Mouse (Mus musculus): ENCODE results near the gene Hira. TPM values are rescaled to one million over a fixed set of nuclear protein-coding genes. Genes with fewer than 3 reads are reported as not detected.
A peak's percentile ranks its signal among the peaks of the same experiment; 100 is the strongest.
"Not testable (repeated sequence)": the region's sequence is repeated elsewhere in the genome, so short reads cannot be mapped to it uniquely, and the experiment has no call there.

The Hira gene
- polyA plus RNA-seq, 1 experiment from 2014 or later = 21.3 TPM

DNA sequence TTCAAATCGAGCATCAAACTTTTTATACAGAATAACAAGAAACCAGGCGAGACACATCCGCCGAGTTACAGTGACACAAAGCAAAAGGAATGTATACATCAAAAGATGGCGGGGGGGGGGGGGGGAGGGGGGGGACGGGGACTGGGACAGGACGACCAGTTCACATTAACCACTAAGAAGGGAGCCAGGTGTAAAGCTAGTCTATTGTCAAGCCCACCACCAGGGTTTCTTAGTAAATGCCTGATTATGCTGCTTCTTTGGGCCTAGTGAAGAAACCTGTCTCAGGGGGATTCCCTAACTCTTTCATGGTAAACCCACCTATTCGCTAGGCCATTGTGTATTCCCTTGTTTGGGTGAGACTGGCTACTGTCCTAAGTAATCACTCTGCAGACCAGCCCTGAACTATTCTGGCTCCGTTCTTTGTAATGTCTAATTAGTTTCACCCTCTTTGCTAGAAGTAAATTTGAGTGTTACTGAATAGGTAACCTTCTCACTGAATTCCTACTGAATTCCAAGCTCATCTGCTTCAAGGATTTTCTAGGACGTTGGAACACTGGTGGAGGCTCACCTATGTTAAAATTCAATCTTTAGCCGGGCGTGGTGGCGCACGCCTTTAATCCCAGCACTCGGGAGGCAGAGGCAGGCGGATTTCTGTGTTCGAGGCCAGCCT lies 27.2 kb upstream of the Hira start:
- DNase-seq (ENCODE audit: low spot score); ATAC-seq (ENCODE audit: low FRiP score): not testable (repeated sequence)

GRCm38 (mm10) chr16:18858551-18858950 lies 18.3 kb upstream of the Hira start:
- no peak overlapping the region for H3K4me2 ChIP-seq (replicated peaks)
- peak; percentile 14; the same call in 1 of the 2 replicates for ATAC-seq (ENCODE audit: low FRiP score)
- H3K4me1 ChIP-seq (replicated peaks; ENCODE audit: control insufficient read depth, insufficient read depth, low read length) = no peaks in the 10 kb centered on the region
- H3K27me3 ChIP-seq (ENCODE audit: control insufficient read depth, insufficient read depth, low read length) = no peaks in the 10 kb centered on the region
- no peak overlapping the region for H3K27ac ChIP-seq
- H3K9me3 ChIP-seq (ENCODE audit: control insufficient read depth, low read length) = no peaks in the 10 kb centered on the region
- H3K4me3 ChIP-seq (replicated peaks; ENCODE audit: low read length) = no peak overlapping the region
- H3K9ac ChIP-seq = no peak overlapping the region
- peak; percentile 69 for DNase-seq (ENCODE audit: low spot score)
- H3K36me3 ChIP-seq (replicated peaks; ENCODE audit: control insufficient read depth, insufficient read depth) = no peaks in the 10 kb centered on the region

More for the DNA sequence above, 27.2 kb upstream of the Hira start:
- H3K4me2 ChIP-seq (replicated peaks); H3K4me1 ChIP-seq (replicated peaks; ENCODE audit: control insufficient read depth, insufficient read depth, low read length); H3K27me3 ChIP-seq (ENCODE audit: control insufficient read depth, insufficient read depth, low read length); H3K9ac ChIP-seq; H3K27ac ChIP-seq; H3K36me3 ChIP-seq (replicated peaks; ENCODE audit: control insufficient read depth, insufficient read depth); H3K9me3 ChIP-seq (ENCODE audit: control insufficient read depth, low read length); H3K4me3 ChIP-seq (replicated peaks; ENCODE audit: low read length): not testable (repeated sequence)
- 94% methylated on average over 14 of the region's 17 CpGs for WGBS

- Histone ChIP-seq H3K4me2 (replicated peaks) (no peak overlapping the region), H3K4me3 (replicated peaks; ENCODE audit: low read length) (no peak overlapping the region), H3K4me1 (replicated peaks; ENCODE audit: control insufficient read depth, insufficient read depth, low read length) (no peaks in the 10 kb centered on the region), H3K27me3 (ENCODE audit: control insufficient read depth, insufficient read depth, low read length) (no peaks in the 10 kb centered on the region), H3K9ac (no peak overlapping the region), H3K27ac (no peak overlapping the region), H3K9me3 (ENCODE audit: control insufficient read depth, low read length) (no peaks in the 10 kb centered on the region), H3K36me3 (replicated peaks; ENCODE audit: control insufficient read depth, insufficient read depth) (no peaks in the 10 kb centered on the region)
- DNase-seq (ENCODE audit: low spot score) (no peak), ATAC-seq (ENCODE audit: low FRiP score) (no peak)
- 78% methylated on average over 1 of the region's 1 CpGs for WGBS
These were observed 16.7 kb upstream of the Hira start for GRCm38 (mm10) chr16:18860186-18860585.

DNA sequence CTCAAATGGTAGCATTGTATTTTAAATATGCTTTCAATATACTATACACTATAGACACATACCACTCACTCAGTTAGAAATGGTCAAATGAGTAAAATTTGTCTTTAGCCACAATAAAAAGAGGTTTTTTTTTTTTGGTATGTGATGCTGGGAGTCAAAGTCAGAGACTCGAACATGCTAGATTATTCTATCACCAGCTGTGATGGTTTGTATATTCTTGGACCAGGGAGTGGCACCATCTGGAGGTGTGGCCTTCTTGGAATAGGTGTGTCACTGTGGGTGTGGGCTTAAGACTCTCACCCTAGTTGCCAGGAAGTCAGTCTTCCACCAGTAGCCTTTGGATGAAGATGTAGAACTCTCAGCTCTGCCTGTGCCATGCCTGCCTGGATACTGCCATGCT lies 6.3 kb upstream of the Hira start:
- not testable (repeated sequence) for H3K4me2 ChIP-seq (replicated peaks); ATAC-seq (ENCODE audit: low FRiP score); H3K4me3 ChIP-seq (replicated peaks; ENCODE audit: low read length); H3K27me3 ChIP-seq (ENCODE audit: control insufficient read depth, insufficient read depth, low read length); H3K4me1 ChIP-seq (replicated peaks; ENCODE audit: control insufficient read depth, insufficient read depth, low read length); H3K9ac ChIP-seq; DNase-seq (ENCODE audit: low spot score); H3K27ac ChIP-seq
- H3K36me3 ChIP-seq (replicated peaks; ENCODE audit: control insufficient read depth, insufficient read depth) = peaks cover 42% of the 10 kb centered on the region
- WGBS = 95% methylated on average over 1 of the region's 1 CpGs
- peaks cover 11% of the 10 kb centered on the region; the same call in 1 of the 2 replicates for H3K9me3 ChIP-seq (ENCODE audit: control insufficient read depth, low read length)

DNA sequence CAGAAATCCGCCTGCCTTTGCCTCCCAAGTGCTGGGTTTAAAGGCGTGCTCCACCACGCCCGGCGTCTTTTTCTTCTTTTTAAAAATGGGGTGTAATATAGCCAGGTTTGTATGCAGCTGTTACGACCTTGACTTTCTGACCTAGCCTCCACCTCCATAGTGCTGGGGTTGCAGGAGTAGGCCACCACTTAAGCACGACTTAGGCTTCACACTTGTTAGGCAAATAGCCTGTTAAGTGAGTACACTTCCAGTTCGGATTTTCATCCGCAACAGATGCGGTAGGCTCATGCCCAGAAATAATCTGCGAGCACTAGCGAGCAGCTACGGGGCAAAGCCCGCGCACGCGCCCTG lies 771 bp upstream of the Hira start:
- H3K4me3 ChIP-seq (replicated peaks; ENCODE audit: low read length) = peak overlapping the region; percentile 95
- H3K9me3 ChIP-seq (ENCODE audit: control insufficient read depth, low read length) = no peaks in the 10 kb centered on the region
- ATAC-seq (ENCODE audit: low FRiP score) = no peak
- no peaks in the 10 kb centered on the region for H3K27me3 ChIP-seq (ENCODE audit: control insufficient read depth, insufficient read depth, low read length)
- WGBS = under 1% methylated on average over 17 of the region's 17 CpGs
- H3K4me2 ChIP-seq (replicated peaks) = peak overlapping the region; percentile 72
- H3K36me3 ChIP-seq (replicated peaks; ENCODE audit: control insufficient read depth, insufficient read depth) = peaks cover 46% of the 10 kb centered on the region
- peaks cover 17% of the 10 kb centered on the region for H3K4me1 ChIP-seq (replicated peaks; ENCODE audit: control insufficient read depth, insufficient read depth, low read length)
- peak overlapping the region; percentile 91 for H3K27ac ChIP-seq
- DNase-seq (ENCODE audit: low spot score) = no peak
- peak overlapping the region; percentile 93 for H3K9ac ChIP-seq

DNA sequence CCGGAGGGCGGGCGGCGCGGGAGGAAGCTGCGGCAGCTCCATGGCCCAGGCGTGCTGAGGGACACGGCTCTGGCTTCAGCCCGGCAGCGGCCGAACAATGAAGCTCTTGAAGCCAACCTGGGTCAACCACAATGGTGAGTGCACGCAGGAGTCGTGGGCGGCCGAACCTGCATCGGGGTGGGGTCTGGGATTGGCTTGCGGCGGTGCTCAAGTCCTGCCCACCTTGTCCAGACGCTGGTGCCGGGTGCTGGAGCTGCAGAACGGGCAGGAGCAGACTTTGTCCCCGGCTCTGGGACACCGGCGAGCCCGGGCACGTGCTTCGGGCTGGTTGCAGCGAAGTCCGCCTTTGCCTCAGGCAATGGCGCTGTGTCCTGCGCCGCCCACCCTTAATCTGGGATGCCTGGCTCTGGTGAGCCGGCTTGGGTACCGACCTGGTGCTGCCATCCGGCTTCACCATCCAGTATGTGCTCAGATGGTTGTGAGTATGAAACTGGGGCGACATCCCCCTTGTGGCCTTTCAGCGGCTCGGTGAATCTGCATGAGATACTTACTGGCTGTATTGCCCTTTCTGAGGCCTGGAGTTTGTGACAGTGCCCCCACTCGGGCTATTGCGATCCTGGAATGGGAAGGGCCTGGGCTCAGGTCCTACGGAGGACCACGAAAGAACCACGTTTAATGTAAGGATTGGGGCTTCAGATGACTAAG lies 701 bp downstream of the Hira start:
- Histone ChIP-seq H3K27me3 (ENCODE audit: control insufficient read depth, insufficient read depth, low read length) (no peaks in the 10 kb centered on the region), H3K27ac (peak overlapping the region; percentile 91), H3K4me3 (replicated peaks; ENCODE audit: low read length) (peak overlapping the region; percentile 95), H3K9me3 (ENCODE audit: control insufficient read depth, low read length) (no peaks in the 10 kb centered on the region), H3K36me3 (replicated peaks; ENCODE audit: control insufficient read depth, insufficient read depth) (peaks cover 32% of the 10 kb centered on the region), H3K4me1 (replicated peaks; ENCODE audit: control insufficient read depth, insufficient read depth, low read length) (peaks cover 17% of the 10 kb centered on the region), H3K4me2 (replicated peaks) (peak overlapping the region; percentile 72), H3K9ac (peak overlapping the region; percentile 93)
- peak; percentile 59 for DNase-seq (ENCODE audit: low spot score)
- peak; percentile 35 for ATAC-seq (ENCODE audit: low FRiP score)
- under 1% methylated on average over 38 of the region's 43 CpGs for WGBS

DNA sequence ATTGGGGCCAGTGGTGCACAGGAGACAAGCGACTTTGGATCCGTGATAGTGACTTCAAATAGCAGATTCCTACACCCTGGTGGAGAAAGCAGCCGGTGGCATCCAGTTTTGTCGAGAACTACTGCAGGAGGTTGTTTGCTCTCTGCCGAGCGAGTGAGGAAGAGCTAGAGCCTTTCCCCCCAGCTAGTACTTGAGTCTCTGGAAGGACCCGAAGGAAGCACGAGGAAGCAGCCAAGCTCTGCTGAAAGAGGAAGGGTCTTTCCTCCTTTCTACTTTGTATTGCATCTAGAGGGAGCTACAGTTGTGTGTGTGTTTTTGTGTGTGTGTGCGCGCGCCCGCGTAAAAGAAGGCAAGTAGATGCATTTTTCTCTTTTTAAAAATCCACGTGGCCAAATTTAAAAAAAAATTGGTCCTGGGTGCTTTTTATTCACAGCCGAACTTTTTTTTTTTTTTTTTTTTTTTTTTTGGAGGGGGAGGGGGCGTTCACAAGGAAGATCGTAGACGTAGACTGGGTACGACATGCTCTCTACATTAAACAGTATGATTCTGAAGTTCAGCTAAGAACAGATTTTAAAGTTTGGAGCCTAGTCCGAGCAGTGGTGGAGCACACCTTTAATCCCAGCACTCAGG lies 1.4 kb downstream of the Hira start:
- 28% methylated on average over 20 of the region's 20 CpGs for WGBS
- Histone ChIP-seq H3K4me3 (replicated peaks; ENCODE audit: low read length) (peak overlapping the region; percentile 95), H3K36me3 (replicated peaks; ENCODE audit: control insufficient read depth, insufficient read depth) (peaks cover 25% of the 10 kb centered on the region), H3K9me3 (ENCODE audit: control insufficient read depth, low read length) (no peaks in the 10 kb centered on the region), H3K27me3 (ENCODE audit: control insufficient read depth, insufficient read depth, low read length) (no peaks in the 10 kb centered on the region), H3K4me1 (replicated peaks; ENCODE audit: control insufficient read depth, insufficient read depth, low read length) (peaks cover 17% of the 10 kb centered on the region), H3K4me2 (replicated peaks) (peak overlapping the region; percentile 72), H3K9ac (peak overlapping the region; percentile 93), H3K27ac (peak overlapping the region; percentile 91)
- ATAC-seq (ENCODE audit: low FRiP score) (no peak), DNase-seq (ENCODE audit: low spot score) (peak; percentile 41)

GRCm38 (mm10) chr16:18884044-18884443 lies 7.2 kb downstream of the Hira start:
- Histone ChIP-seq H3K9ac (no peak overlapping the region), H3K27ac (no peak overlapping the region), H3K4me2 (replicated peaks) (no peak overlapping the region), H3K9me3 (ENCODE audit: control insufficient read depth, low read length) (no peaks in the 10 kb centered on the region), H3K27me3 (ENCODE audit: control insufficient read depth, insufficient read depth, low read length) (no peaks in the 10 kb centered on the region), H3K4me3 (replicated peaks; ENCODE audit: low read length) (no peak overlapping the region), H3K36me3 (replicated peaks; ENCODE audit: control insufficient read depth, insufficient read depth) (peaks cover 10% of the 10 kb centered on the region; the same call in 1 of the 2 replicates), H3K4me1 (replicated peaks; ENCODE audit: control insufficient read depth, insufficient read depth, low read length) (peaks cover 15% of the 10 kb centered on the region)
- DNase-seq (ENCODE audit: low spot score) (no peak), ATAC-seq (ENCODE audit: low FRiP score) (no peak)

DNA sequence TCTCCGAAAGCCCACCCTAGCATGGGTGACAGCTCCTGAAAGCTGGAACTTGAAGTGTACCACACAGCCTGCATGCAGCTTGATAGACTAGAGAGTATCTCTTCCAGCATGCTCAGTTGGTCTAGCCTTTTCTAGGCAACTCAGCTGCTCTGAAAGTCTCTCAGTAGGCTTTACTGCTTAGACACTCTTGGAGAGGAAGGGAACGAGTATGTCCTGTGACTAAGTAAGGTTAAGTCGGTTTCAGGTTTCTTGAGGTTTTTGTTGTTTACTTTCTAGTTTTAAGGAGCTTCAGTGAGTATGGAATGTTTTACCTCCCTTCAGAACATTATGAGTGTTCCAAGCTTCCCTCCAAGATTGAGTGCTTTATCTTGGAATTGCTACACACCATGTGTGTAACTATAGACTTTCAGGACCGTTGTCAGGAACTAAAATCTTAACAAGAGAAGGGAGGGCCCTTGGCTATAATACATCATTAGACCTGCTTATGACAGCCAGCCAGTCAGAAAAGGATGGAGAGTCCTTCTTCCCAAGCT lies 17.1 kb downstream of the Hira start:
- ATAC-seq (ENCODE audit: low FRiP score) (no peak), DNase-seq (ENCODE audit: low spot score) (no peak)
- no peak overlapping the region for H3K4me3 ChIP-seq (replicated peaks; ENCODE audit: low read length)
- 89% methylated on average over 4 of the region's 4 CpGs for WGBS
- peaks cover 39% of the 10 kb centered on the region for H3K36me3 ChIP-seq (replicated peaks; ENCODE audit: control insufficient read depth, insufficient read depth)
- no peak overlapping the region for H3K4me2 ChIP-seq (replicated peaks)
- no peaks in the 10 kb centered on the region for H3K27me3 ChIP-seq (ENCODE audit: control insufficient read depth, insufficient read depth, low read length)
- no peaks in the 10 kb centered on the region for H3K4me1 ChIP-seq (replicated peaks; ENCODE audit: control insufficient read depth, insufficient read depth, low read length)
- no peak overlapping the region for H3K9ac ChIP-seq
- H3K9me3 ChIP-seq (ENCODE audit: control insufficient read depth, low read length) = no peaks in the 10 kb centered on the region
- H3K27ac ChIP-seq = no peak overlapping the region
